Mouse (Mus musculus): Measurements from ENCODE around the gene Gm10198.

The Gm10198 gene

GRCm38 (mm10) chr13:111592485-111592884 lies at the start of gene Gm10198:
Gm10198 (plus strand) TSS chr13:111592785.
- DNase-seq (ENCODE audit: low spot score), result no peak

GRCm38 (mm10) chr13:111545286-111545685 lies 47.3 kb upstream of the Gm10198 start:
- DNase-seq (ENCODE audit: low spot score), result no peak

GRCm38 (mm10) chr13:111552769-111553168 lies 39.8 kb upstream of the Gm10198 start:
- no peak for DNase-seq (ENCODE audit: low spot score)

- DNase-seq (ENCODE audit: low spot score), result no peak
Measured at GRCm38 (mm10) chr13:111553182-111553581, 39.4 kb upstream of the Gm10198 start.

GRCm38 (mm10) chr13:111553941-111554340 lies 38.6 kb upstream of the Gm10198 start:
- no peak for DNase-seq (ENCODE audit: low spot score)

GRCm38 (mm10) chr13:111555333-111555732 lies 37.3 kb upstream of the Gm10198 start:
- no peak for DNase-seq (ENCODE audit: low spot score)

- DNase-seq (ENCODE audit: low spot score), result no peak
Measured at GRCm38 (mm10) chr13:111556375-111556774, 36.2 kb upstream of the Gm10198 start.

- DNase-seq (ENCODE audit: low spot score), result no peak
Measured at GRCm38 (mm10) chr13:111560152-111560551, 32.4 kb upstream of the Gm10198 start.

- no peak for DNase-seq (ENCODE audit: low spot score)
Measured at GRCm38 (mm10) chr13:111562595-111562994, 30.0 kb upstream of the Gm10198 start.

- DNase-seq (ENCODE audit: low spot score), result peak; percentile 24
Measured at GRCm38 (mm10) chr13:111574196-111574595, 18.4 kb upstream of the Gm10198 start.

- no peak for DNase-seq (ENCODE audit: low spot score)
Measured at GRCm38 (mm10) chr13:111577177-111577576, 15.4 kb upstream of the Gm10198 start.

GRCm38 (mm10) chr13:111580054-111580453 lies 12.5 kb upstream of the Gm10198 start:
- DNase-seq (ENCODE audit: low spot score), result no peak

- DNase-seq (ENCODE audit: low spot score), result no peak
Measured at GRCm38 (mm10) chr13:111598111-111598510, 5.5 kb downstream of the Gm10198 start.

GRCm38 (mm10) chr13:111601383-111601782 lies 8.8 kb downstream of the Gm10198 start:
- DNase-seq (ENCODE audit: low spot score), result no peak

GRCm38 (mm10) chr13:111604826-111605225 lies 12.2 kb downstream of the Gm10198 start:
- no peak for DNase-seq (ENCODE audit: low spot score)

- no peak for DNase-seq (ENCODE audit: low spot score)
Measured at GRCm38 (mm10) chr13:111616168-111617125, 23.9 kb downstream of the Gm10198 start.

GRCm38 (mm10) chr13:111620433-111620832 lies 27.8 kb downstream of the Gm10198 start:
- no peak for DNase-seq (ENCODE audit: low spot score)

GRCm38 (mm10) chr13:111622425-111622824 lies 29.8 kb downstream of the Gm10198 start:
- no peak for DNase-seq (ENCODE audit: low spot score)

- no peak for DNase-seq (ENCODE audit: low spot score)
Measured at GRCm38 (mm10) chr13:111623112-111623511, 30.5 kb downstream of the Gm10198 start.

- no peak for DNase-seq (ENCODE audit: low spot score)
Measured at GRCm38 (mm10) chr13:111624115-111624514, 31.5 kb downstream of the Gm10198 start.

- no peak for DNase-seq (ENCODE audit: low spot score)
Measured at GRCm38 (mm10) chr13:111634163-111635160, 41.9 kb downstream of the Gm10198 start.

GRCm38 (mm10) chr13:111640319-111640718 lies 47.7 kb downstream of the Gm10198 start:
- DNase-seq (ENCODE audit: low spot score), result no peak

All from retina, embryonic 14.5 days (tissue).